Mouse (Mus musculus): ENCODE measurements around the gene Sez6. TPM values are rescaled to one million over a fixed set of nuclear protein-coding genes. Genes with fewer than 3 reads are reported as not detected.

Gene Sez6
- total and polyA plus RNA-seq, 3 experiments, result 0.04 TPM; not detected in 2

DNA sequence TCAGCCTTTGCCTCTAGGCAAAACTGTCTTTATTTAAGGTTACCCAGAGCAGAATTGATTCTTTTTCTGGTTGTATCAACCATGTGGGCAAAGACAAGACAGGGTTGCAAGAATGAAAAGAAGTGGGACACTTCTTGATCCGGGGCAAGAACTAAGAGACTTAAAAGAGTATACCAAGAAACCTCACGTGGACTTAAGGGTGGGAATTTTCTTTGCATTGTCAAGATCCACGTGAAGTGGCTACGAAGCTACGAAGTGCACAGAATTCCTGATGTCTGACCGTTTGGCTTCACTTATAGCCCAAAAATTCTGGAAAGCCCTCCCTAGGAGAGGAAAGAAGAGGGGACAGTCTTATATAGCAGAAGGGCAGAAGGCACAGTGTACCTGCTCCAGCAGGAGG, 37.3 kb upstream of the Sez6 start:
- no peak overlapping the region for H3K4me2 ChIP-seq (ENCODE audit: insufficient read depth, low read depth, poor library complexity, severe bottlenecking)
- in situ Hi-C loops (cut with MboI; ENCODE audit: low pct_ligation_motif_present, low pct_unique_long_range_greater_than_20kb, low sequenced_read_pairs) (no loop called here), dilution Hi-C loops (cut with MboI; ENCODE audit: extremely low pct_ligation_motif_present, extremely low pct_unique_long_range_greater_than_20kb, low sequenced_read_pairs) (no loop called here)
- H3K27me3 ChIP-seq (replicated peaks), result peaks cover 15% of the 10 kb centered on the region
- peaks cover 4 to 40% of the 10 kb centered on the region in 2 experiments; a peak in 3 of 4 replicates for H3K4me1 ChIP-seq (ENCODE audit: control insufficient read depth in 1 of 2, insufficient read depth in 2 of 2)
- H3K4me3 ChIP-seq (replicated peaks in 1 of 3; ENCODE audit: low read depth in 2 of 3, low read length in 2 of 3, poor library complexity in 1 of 3), result no peak overlapping the region
- TF ChIP-seq UBTF (IDR thresholded peaks at IDR 0.05; ENCODE audit: low read depth, low read length), result no peak
- no peak for TF ChIP-seq ZMIZ1 (IDR thresholded peaks at IDR 0.05; ENCODE audit: low read depth, low read length)
- TF ChIP-seq CHD1 (IDR thresholded peaks at IDR 0.05; ENCODE audit: low read depth, low read length), result no peak
- no peak for TF ChIP-seq MAZ (IDR thresholded peaks at IDR 0.05; ENCODE audit: low read depth, low read length)
- TF ChIP-seq ZKSCAN1 (IDR thresholded peaks at IDR 0.05; ENCODE audit: borderline replicate concordance, low read depth, low read length), result no peak
- no peak for TF ChIP-seq MAFK (IDR thresholded peaks at IDR 0.05; ENCODE audit: insufficient replicate concordance, low read length)
- TF ChIP-seq MEF2A (IDR thresholded peaks at IDR 0.05; ENCODE audit: borderline replicate concordance, low read depth, low read length), result no peak
- TF ChIP-seq BHLHE40 (IDR thresholded peaks at IDR 0.05; ENCODE audit: low read depth, low read length), result no peak
- no peak for TF ChIP-seq KAT2A (IDR thresholded peaks at IDR 0.05; ENCODE audit: insufficient replicate concordance, low read length)
- TF ChIP-seq RAD21 (IDR thresholded peaks at IDR 0.05; ENCODE audit: low read depth, low read length), result no peak
- no peak for TF ChIP-seq CHD2 (IDR thresholded peaks at IDR 0.05; ENCODE audit: low read length)
- no peak for TF ChIP-seq USF1 (IDR thresholded peaks at IDR 0.05; ENCODE audit: low read depth, low read length)
- TF ChIP-seq NRF1 (IDR thresholded peaks at IDR 0.05; ENCODE audit: low read depth, low read length), result no peak
- TF ChIP-seq HCFC1 (IDR thresholded peaks at IDR 0.05; ENCODE audit: low read depth, low read length), result no peak
- TF ChIP-seq POLR2A (IDR thresholded peaks at IDR 0.05; ENCODE audit: low read depth, low read length), result no peak
- no peak for TF ChIP-seq SIN3A (IDR thresholded peaks at IDR 0.05; ENCODE audit: low read length)
- TF ChIP-seq MXI1 (IDR thresholded peaks at IDR 0.05; ENCODE audit: low read depth, low read length), result no peak
- no peak overlapping the region for H3K27ac ChIP-seq (ENCODE audit: insufficient read depth, low read depth)
- no peaks in the 10 kb centered on the region for H3K9me3 ChIP-seq (replicated peaks; ENCODE audit: low read length)
- no peaks in the 10 kb centered on the region for H3K79me2 ChIP-seq (replicated peaks; ENCODE audit: control insufficient read depth, extremely low read depth, insufficient read depth, poor library complexity, severe bottlenecking)
- DNase-seq (ENCODE audit: extremely low read depth), result no peak
- no peaks in the 10 kb centered on the region for H3K36me3 ChIP-seq (replicated peaks in 1 of 2; ENCODE audit: control insufficient read depth in 1 of 2, insufficient read depth in 1 of 2, low read length in 1 of 2)
- H3K9ac ChIP-seq (ENCODE audit: insufficient read depth, low read depth), result no peak overlapping the region

DNA sequence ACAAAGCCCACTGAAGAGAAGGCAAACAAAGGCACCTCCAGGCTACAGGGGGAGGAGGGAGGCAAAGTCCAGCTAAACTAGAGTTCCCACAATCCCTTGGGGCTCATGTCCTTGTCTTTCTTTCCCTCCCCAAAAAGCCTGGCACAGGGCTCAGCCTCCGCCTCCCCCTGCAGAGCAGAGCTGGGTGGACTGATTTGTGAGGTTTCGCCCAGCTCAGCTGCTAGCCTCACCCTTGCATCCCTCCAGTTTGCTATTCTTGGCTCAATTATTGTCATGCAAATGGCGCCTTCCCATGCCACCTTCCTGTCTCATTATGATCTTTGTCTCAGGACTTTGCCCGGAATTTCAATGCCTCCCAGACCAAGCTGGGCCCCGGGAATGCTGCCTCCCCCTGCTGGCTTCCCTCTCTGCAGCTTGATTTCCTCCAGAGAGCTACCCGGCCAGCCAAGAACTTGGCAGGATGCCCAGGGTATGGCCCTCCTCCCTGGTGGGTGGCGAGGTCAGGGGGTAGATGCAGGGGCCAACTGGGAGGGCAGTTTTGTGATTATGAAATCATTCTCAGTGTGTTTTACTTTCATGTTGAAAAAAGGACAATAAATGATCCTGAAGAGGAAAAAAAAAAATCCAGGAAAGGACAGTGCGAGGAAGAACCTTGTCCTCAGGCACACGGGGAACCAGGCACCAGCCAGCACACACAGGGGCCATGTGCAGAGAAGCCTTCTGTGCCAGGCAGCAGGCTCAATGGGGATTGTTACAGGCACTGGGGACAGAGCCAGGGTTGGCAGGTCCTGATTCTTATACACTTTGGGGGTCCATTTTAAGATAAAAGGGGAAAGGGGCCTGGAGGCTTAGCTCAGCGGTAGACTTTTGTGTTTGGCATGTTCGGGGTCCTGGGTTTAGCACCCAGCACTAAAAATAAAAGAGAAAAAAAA, 36.5 kb upstream of the Sez6 start, which contains the start of gene Pipox:
Pipox (minus strand) TSS at position 310 of the 932 bp plus-strand sequence.
- TF ChIP-seq CTCF (conservative IDR thresholded peaks at IDR 0.05 in 1 of 2, IDR thresholded peaks at IDR 0.05 in 1 of 2; ENCODE audit: low read depth in 2 of 2, low read length in 2 of 2) (0 out of 4 replicates have a peak, but pooled peaks of 1 of the 2 experiments have one; percentile 11), CHD1 (IDR thresholded peaks at IDR 0.05; ENCODE audit: low read depth, low read length) (no peak)
- no peak within 1 kb of the TSS for H3K4me2 ChIP-seq (ENCODE audit: insufficient read depth, low read depth, poor library complexity, severe bottlenecking)
- no peaks in the 10 kb centered on the region for H3K36me3 ChIP-seq (replicated peaks in 1 of 2; ENCODE audit: control insufficient read depth in 1 of 2, insufficient read depth in 1 of 2, low read length in 1 of 2)
- dilution Hi-C loops (cut with MboI; ENCODE audit: extremely low pct_ligation_motif_present, extremely low pct_unique_long_range_greater_than_20kb, low sequenced_read_pairs) (no loop called here), in situ Hi-C loops (cut with MboI; ENCODE audit: low pct_ligation_motif_present, low pct_unique_long_range_greater_than_20kb, low sequenced_read_pairs) (no loop called here)
- peaks cover 20% of the 10 kb centered on the region for H3K27me3 ChIP-seq (replicated peaks)
- DNase-seq (ENCODE audit: extremely low read depth), result no peak
- H3K4me1 ChIP-seq (ENCODE audit: control insufficient read depth in 1 of 2, insufficient read depth in 2 of 2), result peaks cover 4 to 32% of the 10 kb centered on the region in 2 experiments; a peak in 3 of 4 replicates
- H3K9ac ChIP-seq (ENCODE audit: insufficient read depth, low read depth), result no peak within 1 kb of the TSS
- no peak within 1 kb of the TSS for H3K4me3 ChIP-seq (replicated peaks in 1 of 3; ENCODE audit: low read depth in 2 of 3, low read length in 2 of 3, poor library complexity in 1 of 3)
- no peak within 1 kb of the TSS for H3K27ac ChIP-seq (ENCODE audit: insufficient read depth, low read depth)
- no peaks in the 10 kb centered on the region for H3K9me3 ChIP-seq (replicated peaks; ENCODE audit: low read length)
- H3K79me2 ChIP-seq (replicated peaks; ENCODE audit: control insufficient read depth, extremely low read depth, insufficient read depth, poor library complexity, severe bottlenecking), result no peaks in the 10 kb centered on the region
